Mouse (Mus musculus) hindbrain, embryonic 13.5 days (tissue): ENCODE measurements around the gene Sord. TPM values are rescaled to one million over a fixed set of nuclear protein-coding genes. Genes with fewer than 3 reads are reported as not detected.

Experiments
- ATAC-seq: fragments of 200-750 bp; cut with Nextera tagmentation; 2 replicates; pipeline ENCODE4 v1.8.0; 2017; ENCODE audit warnings: moderate TSS enrichment; ENCODE audit not compliant: low FRiP score
- H3K27ac ChIP-seq: fragments of 300-500 bp; sonication (generic); 2 replicates; pipeline ENCODE4 v1.5.1; 2015; ENCODE audit warnings: inconsistent platforms, mild to moderate bottlenecking, moderate library complexity
- H3K27me3 ChIP-seq: fragments of 300-500 bp; sonication (generic); 2 replicates; pipeline ENCODE4 v1.6.1; 2015; ENCODE audit warnings: mild to moderate bottlenecking, inconsistent platforms
- H3K36me3 ChIP-seq: fragments of 300-500 bp; sonication (generic); 2 replicates; pipeline ENCODE4 v1.6.1; 2015; ENCODE audit warnings: mild to moderate bottlenecking, inconsistent platforms
- H3K4me1 ChIP-seq: fragments of 300-500 bp; sonication (generic); replicated peaks from 2 replicates; pipeline ENCODE4 v1.6.1; 2015; ENCODE audit warnings: inconsistent platforms
- H3K4me2 ChIP-seq: fragments of 300-500 bp; sonication (generic); 2 replicates; pipeline ENCODE4 v1.6.1; 2015; ENCODE audit warnings: inconsistent platforms, mild to moderate bottlenecking, moderate library complexity
- H3K4me3 ChIP-seq: fragments of 300-500 bp; sonication (generic); 2 replicates; pipeline ENCODE4 v1.5.1; 2015; ENCODE audit warnings: mild to moderate bottlenecking, inconsistent platforms
- H3K9ac ChIP-seq: fragments of 300-500 bp; sonication (generic); 2 replicates; pipeline ENCODE4 v1.6.1; 2015; ENCODE audit warnings: mild to moderate bottlenecking, inconsistent platforms
- H3K9me3 ChIP-seq: fragments of 300-500 bp; sonication (generic); 2 replicates; pipeline ENCODE4 v1.6.1; 2016; ENCODE audit warnings: inconsistent platforms
- WGBS: fragments of 180-500 bp; shearing (Covaris S2); methylation state at CpG from one replicate; pipeline ENCODE4 v1.1.7; 2015; 5-methylcytosine and 5-hydroxymethylcytosine counted together
- polyA plus RNA-seq: library from polyadenylated mRNA; unstranded; fragments of >200 nt; fragmentation: Nextera tagmentation; extraction: Ambion mirVana; gene quantifications from 2 replicates; pipeline ENCODE4 v1.2.1, GENCODE M21; 2015

The Sord gene
- polyA plus RNA-seq, 1 experiment from 2014 or later = 18.7 TPM

DNA sequence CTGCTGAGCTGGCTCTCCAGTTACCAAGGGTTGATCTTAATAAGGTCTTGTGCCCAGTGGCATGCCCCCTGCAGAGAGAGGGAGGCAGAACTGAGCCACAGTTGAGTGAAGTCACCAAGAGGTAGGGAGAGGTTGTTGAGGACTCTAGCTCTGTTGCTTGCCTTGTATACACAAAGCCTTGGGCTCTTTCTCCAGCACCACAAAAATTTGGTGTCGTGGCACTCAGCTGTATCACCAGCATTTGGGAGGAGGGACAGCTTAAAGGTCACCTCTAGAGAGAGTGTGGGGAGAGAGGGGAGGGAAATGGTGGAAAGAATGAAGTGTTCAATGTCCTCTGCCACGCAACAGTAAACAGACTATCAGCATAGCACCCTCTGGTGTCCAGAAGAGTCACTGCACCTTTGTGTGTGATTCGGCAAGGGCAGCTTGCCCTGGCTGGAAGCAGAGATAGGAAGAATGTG is 9.2 kb downstream of the Sord start:
- Histone ChIP-seq H3K27me3 (no peaks in the 10 kb centered on the region), H3K9me3 (no peaks in the 10 kb centered on the region), H3K4me3 (no peak overlapping the region), H3K36me3 (no peaks in the 10 kb centered on the region; the same call in 1 of the 2 replicates), H3K9ac (no peak overlapping the region), H3K4me1 (no peaks in the 10 kb centered on the region), H3K4me2 (no peak overlapping the region), H3K27ac (no peak overlapping the region)
- ATAC-seq = peak; percentile 54; the same call in 1 of the 2 replicates
- WGBS = 3% methylated on average over 3 of the region's 3 CpGs

DNA sequence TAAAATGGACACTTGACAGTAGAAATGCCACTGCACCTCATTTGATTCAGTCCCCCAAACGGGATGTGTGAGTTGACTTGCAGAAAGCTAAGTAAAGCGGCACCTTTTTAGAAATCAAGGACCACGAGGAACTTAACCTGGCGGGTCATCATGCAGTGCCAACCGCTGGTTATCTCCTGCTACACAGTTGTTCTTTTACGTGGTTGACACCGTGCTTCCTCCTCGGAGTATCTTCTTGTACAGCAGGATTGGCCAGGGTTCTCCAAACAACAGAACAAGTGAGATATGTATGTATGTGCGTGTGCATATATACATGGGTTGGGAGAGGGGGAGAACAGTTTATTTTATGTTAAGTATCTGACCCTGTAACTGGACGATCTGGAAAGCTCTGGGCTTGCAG is 13.2 kb downstream of the Sord start:
- no peak overlapping the region for H3K9ac ChIP-seq
- H3K4me1 ChIP-seq = no peaks in the 10 kb centered on the region
- no peak overlapping the region for H3K27ac ChIP-seq
- H3K4me3 ChIP-seq = no peak overlapping the region
- peaks cover 3% of the 10 kb centered on the region; the same call in 1 of the 2 replicates for H3K36me3 ChIP-seq
- H3K9me3 ChIP-seq = no peaks in the 10 kb centered on the region
- ATAC-seq = no peak
- WGBS = 90% methylated on average over 10 of the region's 10 CpGs
- H3K27me3 ChIP-seq = no peaks in the 10 kb centered on the region
- no peak overlapping the region for H3K4me2 ChIP-seq

DNA sequence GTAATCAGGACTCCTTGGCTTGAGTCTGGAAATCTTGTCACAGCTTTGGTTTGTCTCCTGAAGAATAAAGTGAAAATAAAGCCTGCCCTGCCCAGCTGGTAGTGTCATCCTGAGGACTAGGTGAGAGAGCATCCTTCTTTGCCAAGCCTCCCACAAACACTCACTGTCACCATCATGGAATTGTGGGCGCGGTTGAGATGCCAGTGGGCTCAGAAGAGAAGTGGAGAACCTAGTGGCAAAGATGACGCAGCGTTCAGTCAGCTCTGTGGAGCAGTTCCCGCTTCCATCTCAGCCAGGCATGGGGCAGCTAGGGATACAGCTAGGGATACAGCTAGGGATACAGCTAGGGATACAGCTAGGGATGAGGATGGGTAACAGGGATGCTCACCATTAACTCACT is 21.4 kb downstream of the Sord start:
- no peaks in the 10 kb centered on the region for H3K4me1 ChIP-seq
- no peaks in the 10 kb centered on the region for H3K9me3 ChIP-seq
- no peak overlapping the region for H3K4me2 ChIP-seq
- no peak overlapping the region for H3K9ac ChIP-seq
- no peaks in the 10 kb centered on the region for H3K27me3 ChIP-seq
- ATAC-seq = no peak
- no peak overlapping the region for H3K4me3 ChIP-seq
- H3K27ac ChIP-seq = no peak overlapping the region
- 92% methylated on average over 5 of the region's 5 CpGs for WGBS
- H3K36me3 ChIP-seq = peaks cover 8% of the 10 kb centered on the region; the same call in 1 of the 2 replicates

DNA sequence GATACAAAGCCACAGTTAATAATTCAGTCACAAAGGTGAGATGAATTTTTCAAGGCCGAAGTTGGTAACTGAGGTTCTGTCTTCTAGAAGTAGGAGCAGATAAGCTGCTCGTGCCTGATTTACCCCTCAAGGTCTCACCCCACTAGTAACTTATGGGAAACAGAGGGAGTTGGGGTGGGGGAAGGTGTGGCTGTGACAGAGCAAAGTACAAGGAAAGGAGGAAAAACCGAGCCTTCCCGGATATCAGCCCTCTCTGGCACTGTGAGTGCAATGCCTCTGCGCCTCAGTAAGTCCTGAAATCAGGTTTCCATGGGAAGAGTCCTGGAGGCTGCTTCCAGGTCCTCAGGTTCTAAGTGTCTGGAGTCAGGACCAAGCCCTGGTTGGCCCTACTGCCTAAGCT is 26.2 kb downstream of the Sord start:
- H3K4me2 ChIP-seq = no peak overlapping the region
- no peak overlapping the region for H3K9ac ChIP-seq
- H3K27me3 ChIP-seq = no peaks in the 10 kb centered on the region
- no peak overlapping the region for H3K4me3 ChIP-seq
- H3K9me3 ChIP-seq = no peaks in the 10 kb centered on the region
- 88% methylated on average over 5 of the region's 5 CpGs for WGBS
- no peak overlapping the region for H3K27ac ChIP-seq
- H3K36me3 ChIP-seq = peaks cover 12% of the 10 kb centered on the region; the same call in 1 of the 2 replicates
- peaks cover 9% of the 10 kb centered on the region for H3K4me1 ChIP-seq
- no peak for ATAC-seq

DNA sequence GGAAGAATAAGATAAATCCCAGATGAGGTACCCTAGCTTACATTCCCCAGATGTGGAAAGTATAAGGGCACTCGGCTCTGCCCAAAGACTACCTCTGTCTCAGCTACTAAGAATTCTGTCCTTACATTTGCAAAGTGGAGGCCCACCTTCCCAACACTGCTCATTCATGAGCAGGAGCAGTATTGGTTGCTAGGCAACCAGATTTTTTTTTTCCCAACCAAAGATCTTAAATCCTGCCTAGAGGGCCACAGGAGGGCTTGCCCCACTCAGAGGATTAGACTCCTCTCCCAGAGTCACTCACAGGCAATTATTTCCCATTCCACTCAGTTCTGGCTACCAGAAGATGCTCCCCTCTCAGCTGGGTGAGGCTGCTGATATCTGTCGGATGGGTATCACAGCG is 30.1 kb downstream of the Sord start:
- no peaks in the 10 kb centered on the region for H3K9me3 ChIP-seq
- H3K36me3 ChIP-seq = peaks cover 5% of the 10 kb centered on the region; the same call in 1 of the 2 replicates
- 63% methylated on average over 3 of the region's 3 CpGs for WGBS
- no peak overlapping the region for H3K4me3 ChIP-seq
- ATAC-seq = peak; percentile 57; the same call in 1 of the 2 replicates
- H3K4me2 ChIP-seq = no peak overlapping the region
- no peak overlapping the region for H3K27ac ChIP-seq
- peaks cover 9% of the 10 kb centered on the region for H3K4me1 ChIP-seq
- H3K9ac ChIP-seq = no peak overlapping the region
- no peaks in the 10 kb centered on the region for H3K27me3 ChIP-seq

DNA sequence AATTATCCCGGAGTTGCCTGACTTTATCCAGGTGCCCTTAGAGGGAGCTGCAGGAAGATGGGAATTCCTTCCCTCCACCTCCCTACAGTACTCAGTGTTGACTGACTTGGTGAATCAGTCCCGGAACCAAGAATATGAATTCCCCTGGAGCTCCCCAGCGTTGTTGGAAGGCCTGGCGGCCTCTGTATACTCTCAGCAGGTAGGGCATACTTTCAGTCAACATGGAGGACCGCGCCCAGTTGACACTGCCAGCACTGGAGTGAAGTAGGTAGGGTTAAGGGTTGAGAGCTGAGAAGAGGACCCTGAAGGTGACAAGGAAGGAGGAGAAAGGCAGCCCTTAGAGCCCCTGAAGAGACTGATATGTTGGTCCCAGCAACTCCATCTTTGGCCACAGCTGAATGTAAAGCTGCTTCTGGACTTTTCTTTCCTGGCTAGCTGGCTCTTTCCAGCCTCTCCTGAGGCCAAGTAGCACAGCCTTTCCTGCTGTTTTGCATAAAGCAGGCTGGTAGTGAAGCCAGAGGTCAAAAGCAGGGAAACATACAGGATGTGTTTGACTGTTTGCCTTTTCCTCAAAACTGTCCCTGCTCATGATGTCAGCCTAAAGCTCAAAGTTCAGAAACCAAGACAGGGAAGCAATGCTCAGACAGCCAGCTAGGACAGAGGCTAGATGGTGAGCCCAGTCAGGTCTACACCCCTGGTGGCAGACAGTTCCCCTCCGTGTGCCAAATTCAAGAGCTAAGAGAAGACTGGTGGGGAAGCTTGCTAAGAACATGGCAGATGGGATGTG is 32.1 kb downstream of the Sord start:
- H3K4me1 ChIP-seq = peaks cover 9% of the 10 kb centered on the region
- WGBS = 92% methylated on average over 7 of the region's 7 CpGs

DNA sequence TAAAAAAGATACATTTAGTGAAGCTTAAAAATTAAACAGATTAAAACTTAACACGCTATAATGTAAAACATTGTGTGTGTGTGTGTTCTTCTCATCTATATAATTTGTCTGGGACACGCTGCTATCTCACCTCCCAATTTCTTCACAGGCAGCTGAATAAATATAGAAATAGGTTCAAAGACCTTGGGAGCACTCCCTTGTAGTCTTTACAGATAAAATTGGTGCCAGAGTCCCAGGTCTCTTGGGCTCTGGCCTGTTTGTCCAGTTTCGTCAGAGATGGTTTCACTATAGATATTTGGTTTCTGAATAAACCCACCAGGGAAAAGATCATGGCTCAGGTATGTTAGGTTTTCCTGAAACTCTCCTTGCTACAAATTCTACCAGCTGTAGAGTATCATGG is 44.2 kb downstream of the Sord start:
- WGBS = 92% methylated on average over 3 of the region's 3 CpGs

More for the DNA sequence above, 32.1 kb downstream of the Sord start:
- Histone ChIP-seq H3K36me3 (no peaks in the 10 kb centered on the region), H3K9me3 (no peaks in the 10 kb centered on the region), H3K9ac (no peak overlapping the region), H3K4me3 (no peak overlapping the region), H3K27me3 (no peaks in the 10 kb centered on the region), H3K4me2 (no peak overlapping the region), H3K27ac (no peak overlapping the region)
- no peak for ATAC-seq

DNA sequence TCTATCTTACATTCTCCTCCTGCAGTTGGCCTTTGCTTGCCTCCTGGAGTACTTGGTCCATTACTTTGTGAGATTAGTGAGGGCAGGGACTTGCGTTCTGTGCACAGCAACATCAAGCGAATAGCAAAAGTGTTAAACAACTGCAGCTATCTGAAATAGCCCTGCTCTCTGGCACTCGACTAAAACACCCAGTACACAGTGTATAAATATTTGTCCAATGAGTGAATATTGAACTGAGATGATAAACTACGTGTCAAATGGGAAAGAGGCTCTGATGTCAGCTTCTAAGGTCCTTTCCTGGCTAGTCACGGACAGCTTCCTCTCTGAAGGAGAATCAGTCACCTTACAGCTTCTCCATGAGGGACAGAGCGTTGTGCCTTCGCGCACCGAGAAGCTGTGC is 49.5 kb downstream of the Sord start:
- no peak overlapping the region for H3K4me3 ChIP-seq
- no peaks in the 10 kb centered on the region for H3K9me3 ChIP-seq
- no peaks in the 10 kb centered on the region for H3K36me3 ChIP-seq
- no peaks in the 10 kb centered on the region for H3K27me3 ChIP-seq
- ATAC-seq = no peak
- H3K9ac ChIP-seq = no peak overlapping the region
- no peaks in the 10 kb centered on the region for H3K4me1 ChIP-seq
- no peak overlapping the region for H3K4me2 ChIP-seq
- H3K27ac ChIP-seq = no peak overlapping the region
- WGBS = 89% methylated on average over 9 of the region's 9 CpGs

More for the DNA sequence above, 44.2 kb downstream of the Sord start:
- no peak for ATAC-seq
- Histone ChIP-seq H3K4me2 (no peak overlapping the region), H3K9me3 (no peaks in the 10 kb centered on the region), H3K36me3 (no peaks in the 10 kb centered on the region), H3K4me3 (no peak overlapping the region), H3K27me3 (no peaks in the 10 kb centered on the region), H3K4me1 (no peaks in the 10 kb centered on the region), H3K9ac (no peak overlapping the region), H3K27ac (no peak overlapping the region)

DNA sequence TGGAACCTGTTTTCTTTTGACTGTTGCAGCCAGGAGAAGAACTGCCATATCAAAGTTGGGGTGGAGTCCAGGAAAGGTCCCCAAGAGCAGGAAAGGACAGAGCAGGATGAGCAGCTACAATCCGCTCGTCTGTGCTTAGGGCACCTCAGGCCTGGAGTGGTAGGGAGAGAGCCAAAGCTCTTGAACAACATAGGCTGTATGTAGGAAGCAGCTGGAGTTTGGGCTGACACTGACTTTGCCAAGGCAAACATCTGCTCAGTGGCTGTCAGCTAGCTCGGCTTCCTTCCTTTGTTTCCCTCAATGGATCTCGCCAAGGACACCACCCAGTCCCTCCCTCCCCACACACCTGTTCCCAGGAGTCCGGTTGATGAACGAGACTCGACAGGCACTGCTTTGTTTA is 51.6 kb downstream of the Sord start:
- H3K9ac ChIP-seq = no peak overlapping the region
- WGBS = 62% methylated on average over 7 of the region's 7 CpGs
- H3K4me2 ChIP-seq = no peak overlapping the region
- ATAC-seq = no peak
- H3K4me1 ChIP-seq = no peaks in the 10 kb centered on the region
- no peak overlapping the region for H3K4me3 ChIP-seq
- H3K9me3 ChIP-seq = no peaks in the 10 kb centered on the region
- no peaks in the 10 kb centered on the region for H3K27me3 ChIP-seq
- H3K27ac ChIP-seq = no peak overlapping the region
- H3K36me3 ChIP-seq = no peaks in the 10 kb centered on the region

DNA sequence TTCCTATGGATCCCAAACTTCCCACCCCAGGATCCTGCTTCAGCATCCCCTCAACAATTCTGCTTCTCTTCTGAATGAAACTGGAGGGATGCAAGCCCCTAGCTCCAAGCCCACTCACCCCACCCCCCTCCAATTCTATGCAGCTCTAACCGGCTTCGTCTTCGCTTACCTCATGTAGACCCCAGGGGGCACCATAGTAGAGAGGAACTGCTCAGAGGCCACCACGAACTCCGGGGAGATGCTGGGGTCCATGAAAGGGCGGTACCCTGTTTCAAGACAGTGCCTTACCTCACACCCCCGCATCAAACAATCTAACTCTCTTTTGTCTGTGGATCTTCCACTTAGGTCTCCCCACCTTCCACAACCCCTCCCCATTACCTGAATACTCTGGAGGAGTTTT is 60.4 kb downstream of the Sord start:
- Histone ChIP-seq H3K9ac (no peak overlapping the region), H3K9me3 (no peaks in the 10 kb centered on the region), H3K4me1 (peaks cover 28% of the 10 kb centered on the region), H3K4me3 (no peak overlapping the region), H3K27ac (no peak overlapping the region), H3K27me3 (peaks cover 84% of the 10 kb centered on the region), H3K4me2 (no peak overlapping the region), H3K36me3 (no peaks in the 10 kb centered on the region)
- 4% methylated on average over 7 of the region's 7 CpGs for WGBS
- no peak for ATAC-seq

DNA sequence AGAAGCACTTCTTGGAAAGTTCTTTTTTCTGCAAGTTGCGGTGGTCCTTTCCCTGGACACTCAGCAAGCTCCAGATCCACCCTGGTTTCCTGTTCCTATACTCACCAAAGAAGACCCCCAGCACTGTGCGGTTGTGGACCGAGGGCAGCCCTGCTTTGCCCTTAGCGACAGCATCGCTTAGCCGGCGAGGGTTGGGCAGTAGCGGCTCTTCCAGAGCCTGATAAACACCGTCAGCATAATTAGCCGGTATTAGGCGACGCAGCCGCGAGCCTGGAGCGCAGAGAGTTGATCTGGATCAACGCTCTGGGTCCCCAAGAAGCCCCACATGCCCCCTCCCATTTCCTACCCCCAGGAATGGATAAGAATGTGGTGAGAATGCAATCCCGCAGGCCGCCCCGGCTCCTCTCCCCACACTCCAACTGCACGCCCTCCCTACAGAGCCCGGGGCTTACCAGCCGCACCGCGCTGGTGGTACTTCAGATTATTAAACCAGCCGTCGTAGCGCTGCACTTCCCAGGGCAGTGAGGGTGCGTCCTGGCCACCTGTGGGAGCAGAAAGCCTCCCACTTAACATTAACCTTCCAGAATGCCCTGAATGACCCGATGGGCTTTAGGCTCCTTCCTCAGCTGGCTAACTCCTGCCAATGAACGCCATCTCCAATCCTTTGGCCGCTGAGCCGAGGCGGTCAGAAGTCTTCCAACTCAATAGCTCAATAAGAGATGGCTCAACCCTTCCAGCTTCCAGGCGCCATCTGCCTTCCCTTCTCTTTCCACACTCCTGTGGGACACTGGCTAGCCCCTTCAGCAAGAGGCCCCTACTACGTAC is 62.9 kb downstream of the Sord start:
- no peak for ATAC-seq
- under 1% methylated on average over 35 of the region's 35 CpGs for WGBS
- no peak overlapping the region for H3K27ac ChIP-seq
- peaks cover 49% of the 10 kb centered on the region for H3K4me1 ChIP-seq
- peak overlapping the region; percentile 44 for H3K4me2 ChIP-seq
- H3K36me3 ChIP-seq = no peaks in the 10 kb centered on the region
- no peaks in the 10 kb centered on the region for H3K9me3 ChIP-seq
- peaks cover 99% of the 10 kb centered on the region for H3K27me3 ChIP-seq
- H3K9ac ChIP-seq = no peak overlapping the region
- H3K4me3 ChIP-seq = peak overlapping the region; percentile 28

DNA sequence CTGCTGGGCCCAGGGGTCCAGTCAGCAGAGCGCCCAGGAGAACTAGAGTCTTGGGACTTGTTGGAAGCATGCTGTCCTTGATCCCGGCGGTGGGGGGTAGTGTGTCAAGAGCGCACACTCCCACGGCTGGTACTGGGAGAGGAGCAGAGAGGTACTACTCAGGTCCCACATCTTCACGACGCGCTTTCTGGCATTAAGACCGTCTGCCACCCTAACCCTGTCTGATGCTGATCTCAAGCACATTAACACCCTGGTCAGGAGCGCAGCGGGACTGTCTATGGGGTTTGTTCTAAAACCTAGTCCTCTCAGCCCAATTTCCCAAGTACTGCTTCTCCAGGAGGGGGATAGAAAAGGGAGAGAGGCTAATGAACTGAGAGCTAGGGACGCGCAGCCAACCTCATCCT is 63.5 kb downstream of the Sord start, which contains the start of gene Duox2:
Gene Duox2, minus strand, starts transcription at position 354 of the 404 bp plus-strand sequence.
- Histone ChIP-seq H3K36me3 (no peaks in the 10 kb centered on the region), H3K9ac (no peak within 1 kb of the TSS), H3K27ac (no peak within 1 kb of the TSS), H3K4me2 (peak within 1 kb of the TSS; percentile 44), H3K9me3 (no peaks in the 10 kb centered on the region), H3K27me3 (peaks cover 99% of the 10 kb centered on the region), H3K4me1 (peaks cover 49% of the 10 kb centered on the region), H3K4me3 (peak within 1 kb of the TSS; percentile 28)
- 2% methylated on average over 13 of the region's 13 CpGs for WGBS
- ATAC-seq = no peak
